Mouse (Mus musculus) megakaryocyte-erythroid progenitor cell, adult 5-6 weeks (primary cell): Measurements from ENCODE around the gene Dazap2. TPM values are rescaled to one million over a fixed set of nuclear protein-coding genes. Genes with fewer than 3 reads are reported as not detected.

Experiments
- ATAC-seq: replicated peaks from 2 replicates; pipeline ENCODE4 v1.8.0; 2016; ENCODE audit warnings: mild to moderate bottlenecking, inconsistent platforms; ENCODE audit not compliant: severe bottlenecking, poor library complexity, low FRiP score, low TSS enrichment
- total RNA-seq, 2 experiments: library from RNA; stranded (forward) in 1 of 2; stranded (reverse) in 1 of 2; fragments of 200-1000, 215-1000 nt in 1 of 2; fragments of >200 nt in 1 of 2; fragmentation: Nextera tagmentation in 1 of 2; gene quantifications; 2 replicates each; pipeline ENCODE4 v1.2.3; 2014 to 2017

The Dazap2 gene
- total RNA-seq, 2 experiments from 2014 or later = 148 to 229 TPM

DNA sequence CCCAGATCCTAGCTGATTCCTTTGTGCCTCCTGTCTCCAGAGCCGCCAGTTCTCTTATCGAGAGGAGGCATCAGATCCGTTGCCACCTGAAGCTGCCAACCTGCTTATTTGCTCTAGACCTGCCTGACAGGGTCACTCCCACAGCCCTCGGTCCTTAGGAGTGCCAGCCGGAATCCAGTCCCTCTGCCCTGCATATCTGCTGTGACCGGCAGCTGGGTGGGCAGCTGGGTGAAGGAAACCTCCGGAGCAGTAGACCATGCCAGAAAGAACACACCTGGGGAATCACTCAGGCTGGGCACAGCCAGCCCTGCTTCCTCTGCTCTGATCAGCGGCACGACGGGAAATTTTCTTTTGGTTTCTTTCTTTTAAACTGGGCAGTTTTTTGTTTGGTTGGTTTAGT is 18.2 kb downstream of the Dazap2 start:
- ATAC-seq = no peak

DNA sequence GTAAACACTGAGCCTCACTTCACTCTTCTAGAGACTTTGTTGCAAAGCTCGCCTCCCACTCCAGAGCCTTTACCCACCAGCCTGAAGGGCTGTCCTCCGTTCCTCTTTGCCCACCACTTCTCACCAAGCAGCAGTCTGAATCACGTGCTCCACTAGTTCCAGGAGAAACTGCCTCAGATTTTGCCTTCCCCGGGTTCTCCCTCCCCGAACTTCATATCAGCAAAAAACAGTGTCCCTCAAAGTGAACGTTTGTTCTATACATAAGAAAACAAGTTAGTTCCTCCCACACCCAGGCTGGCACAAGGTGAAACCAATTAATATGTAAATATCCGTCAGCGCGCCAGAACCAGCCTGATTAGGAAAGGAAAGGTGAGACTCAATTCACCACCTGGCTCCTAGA is 20.1 kb downstream of the Dazap2 start:
- ATAC-seq = no peak; the same call in 1 of the 2 replicates

DNA sequence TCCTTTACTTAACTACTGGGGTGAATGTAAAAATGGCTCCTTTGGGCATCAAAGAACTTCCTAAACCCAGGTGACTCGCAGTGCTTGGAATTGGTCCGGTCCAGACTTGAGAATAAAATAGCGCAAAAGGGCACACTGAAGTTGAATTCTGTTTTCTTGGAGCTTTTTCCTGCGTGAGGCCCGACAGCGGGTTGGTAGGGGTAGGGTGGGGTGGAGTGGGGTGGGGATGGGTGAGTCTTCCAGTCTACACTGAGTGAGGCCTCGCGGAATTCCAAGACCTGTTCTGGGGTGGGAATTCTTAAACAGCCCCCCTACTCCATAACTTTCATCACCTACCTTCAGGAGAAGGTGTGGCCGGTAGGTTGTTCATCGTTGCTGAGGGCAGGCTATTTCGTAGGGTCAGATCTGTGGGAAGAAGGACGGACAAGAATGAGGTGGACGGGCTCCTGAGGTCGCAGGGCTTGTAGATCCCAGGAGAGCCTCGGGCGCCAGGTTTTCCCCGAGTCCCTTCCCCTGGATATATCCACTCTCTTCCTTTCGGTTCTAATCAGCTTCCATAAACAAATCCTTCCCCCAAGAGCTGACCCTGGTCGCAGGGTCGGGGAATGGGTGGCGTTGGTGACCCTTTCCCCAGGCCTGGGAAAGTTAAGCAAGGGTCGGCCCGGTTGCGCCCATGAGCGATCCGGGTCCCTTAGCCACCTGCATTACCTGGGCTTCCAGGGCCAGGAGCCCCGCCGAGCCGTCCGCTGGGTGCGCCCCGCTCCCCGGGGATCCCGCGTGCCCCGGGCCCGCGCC is 20.9 kb downstream of the Dazap2 start:
- no peak for ATAC-seq

DNA sequence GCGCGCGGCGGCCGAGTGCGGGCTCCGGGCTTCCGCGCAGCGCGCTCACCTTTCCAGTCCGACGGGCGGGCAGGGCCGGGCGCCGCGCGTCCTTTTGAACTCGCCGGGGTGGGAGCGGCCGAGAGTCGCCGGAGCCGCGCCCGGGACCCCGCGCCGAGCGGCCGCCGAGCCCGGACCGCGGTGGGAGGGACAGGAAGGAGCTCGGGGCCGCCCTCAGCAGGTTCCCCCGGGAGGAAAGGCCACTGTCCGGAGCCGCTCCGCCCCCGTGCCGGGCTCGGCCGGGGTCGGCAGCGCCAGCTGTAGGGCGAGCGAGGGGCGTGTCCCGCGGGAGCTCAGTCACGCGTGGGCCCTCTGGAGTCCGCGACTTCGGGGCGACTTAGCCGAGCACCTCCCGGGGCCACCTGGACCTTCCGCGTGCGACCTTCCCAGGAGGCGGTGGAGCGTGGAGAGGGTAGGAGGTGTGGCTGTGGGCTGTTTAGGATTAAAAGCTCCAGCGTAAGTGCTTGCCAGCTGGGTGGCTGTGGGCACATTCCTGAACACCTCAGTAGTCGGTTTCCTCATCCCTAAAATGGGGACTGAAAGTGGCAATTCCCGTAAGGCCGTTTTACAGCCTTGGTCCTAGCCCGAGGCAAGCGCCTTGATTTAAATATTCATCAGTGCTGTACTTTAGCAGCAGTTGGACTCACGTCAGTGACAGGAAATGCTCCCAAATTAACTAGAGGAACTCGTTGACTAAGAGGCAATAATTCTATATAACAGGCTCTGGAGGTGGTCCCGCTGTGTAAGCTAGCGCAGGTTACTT is 21.8 kb downstream of the Dazap2 start, which contains the start of gene Smagp:
Smagp (minus strand) TSS at position 241 of the 802 bp plus-strand sequence.
- ATAC-seq = no peak

DNA sequence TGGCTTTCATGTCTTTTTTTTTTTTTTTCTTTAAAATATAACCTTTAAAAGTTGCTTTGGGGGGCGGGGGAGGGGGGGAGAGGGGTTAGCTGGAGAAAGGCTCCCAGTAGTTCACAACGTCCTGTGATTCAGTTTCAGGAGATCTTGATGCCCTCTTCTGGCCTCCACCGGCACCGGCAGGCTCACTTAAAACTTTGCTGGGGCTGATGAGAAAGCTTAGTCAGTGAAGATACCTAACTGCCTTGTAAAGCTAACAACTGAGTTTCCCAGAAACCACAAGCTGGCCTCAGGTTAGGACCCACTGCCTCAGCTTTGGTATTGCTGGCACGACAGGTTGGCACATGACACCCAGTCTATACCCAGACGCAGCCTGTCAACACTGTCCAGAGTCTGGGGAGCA is 22.5 kb downstream of the Dazap2 start:
- 0 out of 2 replicates have a peak, but pooled peaks have one; percentile 21 for ATAC-seq

DNA sequence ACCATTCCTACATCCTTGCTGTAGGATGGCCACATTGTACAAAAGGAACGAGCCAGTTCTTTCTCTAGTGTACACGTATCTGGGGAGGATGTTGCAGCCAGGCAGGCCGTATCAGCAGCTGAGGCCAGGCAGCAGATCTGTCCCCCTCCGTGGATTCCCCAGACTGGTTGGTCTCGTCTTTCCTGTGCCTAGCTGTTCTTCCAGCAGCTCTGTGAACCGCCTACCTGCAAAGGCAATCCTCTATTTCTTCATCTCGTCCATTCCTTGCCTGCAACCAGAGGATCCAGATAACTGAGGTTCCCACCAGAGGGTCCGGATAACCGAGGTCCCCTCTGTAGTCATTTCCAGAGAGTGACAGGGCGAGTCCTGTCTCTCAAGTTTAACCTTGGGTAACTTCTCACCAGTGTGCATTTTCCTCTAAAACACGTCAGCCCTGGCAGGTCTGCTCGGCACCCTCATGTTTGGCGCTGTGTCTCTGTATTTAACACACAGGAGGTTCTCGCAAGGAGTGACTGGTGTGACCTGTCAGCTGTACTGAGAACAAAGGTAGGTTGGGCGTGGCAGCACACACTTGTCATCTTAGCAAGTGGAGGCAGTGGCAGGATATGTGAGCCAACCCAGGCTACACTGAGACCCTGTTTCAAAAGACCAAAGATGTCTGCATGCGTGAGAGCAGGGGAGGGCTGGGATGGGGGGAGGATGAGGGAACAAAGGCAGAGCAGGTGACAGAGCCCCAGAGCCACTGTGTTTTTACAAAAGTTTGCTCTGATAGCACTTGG is 25.0 kb downstream of the Dazap2 start:
- ATAC-seq = no peak

DNA sequence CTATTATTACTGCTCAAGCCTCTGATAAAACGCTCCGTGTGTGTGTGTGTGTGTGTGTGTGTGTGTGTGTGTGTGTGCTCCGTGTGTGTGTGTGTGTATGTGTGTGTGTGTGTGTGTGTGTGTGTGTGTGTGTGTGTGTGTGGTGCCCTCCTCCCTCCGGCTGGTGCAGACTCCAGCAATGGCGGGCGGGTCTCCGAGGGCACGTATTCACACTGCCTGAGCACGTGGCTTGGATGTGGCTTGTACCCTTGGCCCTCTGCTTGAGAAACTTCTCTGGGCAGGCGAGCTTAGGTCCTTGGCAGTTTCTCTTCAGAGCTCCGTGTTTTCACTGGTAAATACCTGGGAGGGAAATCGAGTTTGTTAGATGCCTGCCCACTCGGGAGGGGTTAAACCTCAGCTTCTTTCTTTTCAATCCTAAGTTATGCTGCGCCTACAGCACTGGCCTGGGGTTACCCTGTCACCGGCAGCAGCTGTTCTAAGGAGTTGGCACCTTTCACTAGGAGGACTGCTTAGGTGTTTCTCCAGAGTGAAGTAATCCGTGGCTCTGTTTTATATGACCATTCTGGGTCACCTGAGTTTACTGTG is 26.2 kb downstream of the Dazap2 start:
- no peak for ATAC-seq

DNA sequence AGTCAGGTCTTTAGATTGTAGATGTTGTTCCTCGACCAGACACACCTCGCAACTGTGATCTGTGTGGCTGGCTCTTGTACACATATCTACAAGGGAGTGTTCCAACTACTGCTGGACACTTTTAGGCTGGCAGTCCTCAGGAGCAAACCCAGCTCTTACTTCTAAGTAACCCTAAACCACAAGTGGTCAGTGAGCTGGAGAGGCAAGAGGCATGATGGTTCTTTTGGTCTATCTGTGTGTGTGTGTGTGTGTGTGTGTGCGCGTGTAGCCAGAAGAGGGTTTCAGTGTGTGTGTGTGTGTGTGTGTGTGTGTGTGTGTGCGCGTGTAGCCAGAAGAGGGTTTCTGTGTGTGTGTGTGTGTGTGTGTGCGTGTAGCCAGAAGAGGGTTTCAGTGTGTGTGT is 27.3 kb downstream of the Dazap2 start:
- ATAC-seq = no peak

DNA sequence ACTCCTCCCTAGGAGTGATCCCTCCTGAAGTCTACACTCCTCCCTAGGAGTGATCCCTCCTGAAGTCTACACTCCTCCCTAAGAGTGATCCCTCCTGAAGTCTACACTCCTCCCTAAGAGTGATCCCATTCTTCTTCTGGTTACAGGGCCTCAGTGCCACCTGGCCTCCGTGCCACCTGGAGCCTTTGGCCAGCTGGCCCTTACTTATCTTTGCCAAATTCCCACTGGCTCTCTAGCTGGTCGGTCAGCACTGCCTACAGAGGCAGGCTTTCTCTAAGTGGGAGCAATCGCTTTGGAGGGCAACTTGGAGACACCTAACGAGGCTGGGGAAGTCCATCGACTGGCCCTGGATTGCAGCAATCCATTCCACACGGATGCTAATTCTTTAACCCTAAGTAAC is 31.0 kb downstream of the Dazap2 start:
- no peak for ATAC-seq

DNA sequence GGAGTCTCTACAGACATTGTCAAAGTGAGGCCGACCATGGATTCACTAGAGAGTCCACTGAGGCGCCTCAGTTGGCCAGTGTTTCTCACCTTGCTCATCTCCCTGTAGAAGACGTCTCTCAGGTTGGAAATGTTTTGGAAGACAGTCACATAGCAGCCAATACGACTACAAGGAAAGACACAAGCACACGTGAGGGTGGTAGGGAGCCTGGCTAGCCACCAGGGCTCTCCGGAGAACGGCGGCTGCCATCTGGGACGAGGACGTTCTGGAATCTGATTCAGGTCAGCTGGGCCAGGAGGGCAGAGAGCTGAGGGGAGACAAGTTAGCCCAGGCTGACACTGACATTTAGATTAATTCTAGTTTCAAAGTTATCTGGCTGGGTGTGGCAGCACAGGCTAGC is 35.0 kb downstream of the Dazap2 start:
- ATAC-seq = no peak

DNA sequence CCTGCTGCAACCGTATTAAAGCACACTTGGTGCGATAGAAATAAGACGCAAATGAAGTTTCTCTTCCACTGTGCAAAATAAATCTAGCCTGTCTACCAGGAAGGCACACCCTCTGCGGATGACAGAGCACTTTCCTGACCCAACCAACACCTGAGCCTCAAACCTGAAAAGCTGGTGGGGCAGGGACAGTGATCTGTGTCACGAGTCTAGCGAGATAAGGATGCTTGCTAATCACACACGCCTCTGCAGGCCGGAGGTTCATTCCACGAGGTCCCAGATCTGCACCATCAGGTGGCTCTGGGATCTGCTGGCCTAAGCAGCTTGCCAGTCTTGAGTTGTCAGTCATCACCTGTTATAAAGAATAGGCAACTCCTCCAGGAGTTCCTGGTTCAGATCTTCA is 36.5 kb downstream of the Dazap2 start:
- peak; percentile 53 for ATAC-seq

DNA sequence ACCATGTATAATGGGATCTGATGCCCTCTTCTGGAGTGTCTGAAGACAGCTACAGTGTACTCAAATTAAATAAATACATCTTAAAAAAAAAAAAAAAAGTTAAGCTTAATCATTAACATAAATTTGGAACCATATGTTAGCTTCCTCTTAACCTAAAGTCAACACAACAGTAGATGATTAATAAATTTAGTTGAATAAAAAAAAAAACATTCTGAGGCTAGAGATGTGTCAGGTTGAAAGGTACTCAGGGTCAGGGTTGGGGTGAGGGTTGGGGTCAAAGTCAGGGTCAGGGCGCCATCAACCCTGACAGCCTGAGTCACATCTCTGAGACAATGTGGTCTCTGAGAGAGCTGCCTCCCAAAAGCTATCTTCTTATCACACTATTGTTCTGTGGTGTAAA is 39.1 kb downstream of the Dazap2 start:
- no peak for ATAC-seq

DNA sequence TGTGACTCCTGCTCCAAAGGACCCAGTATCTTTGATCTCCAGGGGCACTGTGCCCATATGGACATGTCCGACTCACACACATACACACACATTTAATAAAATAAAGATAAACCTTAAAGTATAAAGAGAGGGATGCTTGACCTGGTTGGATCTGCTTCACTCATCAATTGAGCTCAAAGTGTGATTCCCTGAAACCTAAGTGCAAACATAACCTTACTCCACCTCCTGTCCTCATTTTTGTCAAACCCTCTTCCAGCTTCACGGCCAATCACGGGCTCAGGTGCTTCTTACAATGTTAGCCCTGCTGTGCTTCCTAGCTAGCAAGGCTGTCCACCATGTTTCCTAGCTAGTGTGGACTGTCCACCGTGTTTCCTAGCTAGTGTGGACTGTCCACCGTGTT is 40.1 kb downstream of the Dazap2 start:
- ATAC-seq = no peak

DNA sequence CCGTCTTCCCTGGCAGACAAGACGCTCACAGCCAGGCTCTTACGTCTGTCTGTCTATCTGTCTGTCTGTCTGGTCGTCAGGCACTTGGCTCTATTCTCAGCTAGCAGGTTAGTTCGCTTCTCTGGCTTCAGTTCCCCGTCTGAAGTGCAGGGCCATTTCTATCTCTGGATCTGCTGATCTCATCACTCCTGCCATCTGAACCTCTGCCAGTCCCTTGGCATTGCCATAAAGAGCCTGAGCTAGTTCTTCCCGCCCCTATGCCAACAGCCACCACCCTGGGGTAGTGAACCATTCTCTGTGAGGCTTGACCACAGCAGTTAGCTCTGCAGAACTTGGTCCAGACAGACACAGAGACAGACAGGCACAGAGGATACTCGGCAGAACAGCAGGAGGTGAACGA is 45.2 kb downstream of the Dazap2 start:
- ATAC-seq = no peak

DNA sequence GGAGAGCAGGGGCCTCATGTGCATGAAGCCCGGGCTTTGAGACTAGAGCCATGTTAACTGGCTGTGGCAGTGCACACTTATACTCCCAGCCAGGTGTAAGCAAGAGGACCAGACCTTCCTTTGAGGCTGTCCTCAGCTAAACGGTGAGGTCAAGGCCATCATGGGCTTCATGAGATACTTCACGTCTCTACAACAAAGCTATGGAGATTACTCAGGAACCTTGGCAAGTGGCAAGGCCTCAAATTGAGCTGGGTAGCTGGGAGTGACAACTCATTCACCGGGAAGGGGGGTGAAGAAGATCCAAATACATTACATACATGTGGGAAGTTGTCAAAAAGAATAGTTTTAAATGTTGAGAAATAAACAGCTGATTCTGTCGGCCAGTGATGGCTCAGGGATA is 45.7 kb downstream of the Dazap2 start:
- no peak for ATAC-seq

DNA sequence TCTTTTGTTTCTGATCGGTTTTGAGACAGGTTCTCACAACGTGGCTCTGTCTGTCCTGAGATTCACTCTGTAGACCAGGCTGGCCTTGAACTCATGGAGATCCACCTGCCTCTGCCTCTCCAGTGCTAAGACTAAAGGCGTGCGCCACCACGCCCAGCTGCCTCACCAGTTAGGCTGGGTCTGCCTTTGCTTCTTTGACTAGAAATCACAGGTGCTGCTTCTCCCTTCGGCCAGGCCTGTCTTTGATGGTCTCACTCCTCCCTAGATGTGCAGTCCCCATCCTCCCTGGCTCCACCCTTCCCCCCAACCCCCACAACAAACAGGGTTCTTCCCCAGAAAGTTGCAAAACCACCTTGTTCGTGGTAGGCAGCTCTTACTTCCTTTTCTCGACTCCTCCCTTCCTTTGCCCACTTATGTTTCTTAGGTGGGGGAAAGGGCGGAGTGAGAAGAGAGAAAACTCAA is 49.7 kb downstream of the Dazap2 start:
- no peak for ATAC-seq

DNA sequence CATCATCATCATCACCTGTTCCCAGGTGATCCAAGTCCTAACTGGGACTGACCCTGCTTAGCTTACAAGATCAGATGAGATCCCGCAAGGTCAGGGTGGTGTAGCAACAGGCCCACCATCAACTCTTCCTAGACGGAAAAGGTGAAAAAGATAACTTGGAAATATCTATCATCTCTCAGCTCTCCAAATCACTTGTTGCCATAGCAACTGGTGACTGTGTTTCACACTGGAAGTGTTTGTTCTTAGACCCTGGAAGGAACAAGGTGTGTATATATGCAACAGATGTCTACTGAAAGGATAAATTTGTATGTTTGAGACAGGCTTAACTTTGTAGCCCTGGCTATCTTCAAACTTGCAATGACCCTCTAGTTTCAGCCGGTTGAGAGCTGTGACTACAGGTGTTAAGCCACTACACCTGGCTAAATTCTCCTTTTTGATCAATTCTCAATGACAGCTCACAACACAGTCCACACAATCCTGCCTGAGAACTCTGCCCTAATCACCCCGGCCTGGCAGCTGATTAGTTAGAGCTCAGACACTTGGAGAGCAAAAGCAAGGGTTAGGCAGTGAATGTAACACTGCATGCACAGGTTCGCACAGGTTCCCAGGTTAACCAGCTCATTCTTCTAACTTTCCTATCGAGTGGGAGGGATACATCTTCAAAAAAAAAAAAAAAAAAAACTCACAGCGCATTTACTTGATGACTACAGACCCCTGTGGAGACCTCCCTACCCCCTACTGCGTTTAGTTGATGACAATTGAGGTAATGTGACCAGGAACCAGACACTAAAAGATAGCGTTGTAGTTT is 50.5 kb downstream of the Dazap2 start:
- ATAC-seq = no peak

DNA sequence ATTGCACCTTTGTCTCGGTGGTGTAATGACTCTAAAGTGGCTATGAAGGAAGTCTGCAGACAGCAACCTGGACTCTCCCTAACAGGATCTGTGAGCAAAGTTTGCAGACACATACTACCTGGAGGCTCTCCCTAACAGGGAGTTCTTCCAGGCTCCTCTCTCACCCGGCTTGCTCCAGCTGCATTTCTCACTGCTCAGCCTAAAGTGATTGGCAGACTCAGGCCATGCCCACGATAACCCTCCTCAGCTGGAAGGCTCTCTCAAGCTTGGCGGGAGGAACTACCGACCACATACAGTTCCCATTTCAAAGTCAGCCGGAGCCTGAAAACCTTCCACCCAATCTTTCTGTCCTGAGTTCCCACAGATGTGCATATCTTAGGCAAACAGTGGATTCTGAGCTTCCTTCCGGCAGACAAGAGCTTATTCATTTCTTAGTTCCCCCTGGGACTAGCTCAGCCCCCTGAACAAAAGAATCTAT is 51.1 kb downstream of the Dazap2 start:
- peak; percentile 64 for ATAC-seq

DNA sequence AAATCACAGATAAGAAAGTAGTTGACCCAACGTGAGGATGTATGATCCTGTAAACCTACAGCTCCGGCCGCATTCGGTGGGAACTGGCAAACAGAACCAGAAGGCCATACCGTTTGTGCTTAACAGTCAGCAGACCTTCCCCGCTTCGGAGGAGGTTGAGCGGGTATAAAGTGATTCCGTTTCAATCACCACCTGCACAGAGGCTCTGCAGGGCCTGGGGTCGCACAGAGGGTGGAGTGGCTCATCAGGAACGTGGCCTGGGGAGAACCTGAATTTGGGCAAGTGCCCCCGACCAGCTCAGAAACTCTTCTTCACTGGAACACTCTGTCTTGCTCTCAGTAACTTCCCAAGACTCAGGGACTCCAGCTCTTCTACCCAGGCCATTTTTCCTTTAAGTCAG is 51.7 kb downstream of the Dazap2 start:
- peak; percentile 19; the same call in 1 of the 2 replicates for ATAC-seq
